Mouse (Mus musculus) urinary bladder, postnatal 14 days (tissue): ENCODE measurements around the gene Wwox.
A peak's percentile ranks its signal among the peaks of the same experiment; 100 is the strongest.

Source experiments
- DNase-seq: peaks from one replicate; pipeline ENCODE4 v3.0.0; 2021; ENCODE audit warnings: low spot score

The Wwox gene

DNA sequence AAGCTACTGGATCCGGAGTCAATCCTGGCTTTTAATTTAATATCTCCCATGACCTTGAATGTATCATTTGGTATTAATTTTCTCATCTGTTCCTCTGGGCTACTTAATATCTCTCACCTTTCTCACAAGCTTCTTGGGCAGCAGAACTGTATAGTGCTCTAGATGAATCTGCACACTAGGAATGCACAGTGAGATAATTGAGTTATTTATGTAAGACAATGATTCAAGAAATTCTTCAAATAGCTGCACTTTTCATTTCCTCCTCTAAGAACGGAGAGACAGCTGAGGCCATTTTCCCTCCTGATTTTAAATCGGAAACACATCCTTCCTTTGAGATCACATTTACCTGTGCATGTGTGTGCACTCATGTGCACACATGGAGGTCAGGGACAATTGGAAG lies 669.9 kb downstream of the Wwox start:
- no peak for DNase-seq

DNA sequence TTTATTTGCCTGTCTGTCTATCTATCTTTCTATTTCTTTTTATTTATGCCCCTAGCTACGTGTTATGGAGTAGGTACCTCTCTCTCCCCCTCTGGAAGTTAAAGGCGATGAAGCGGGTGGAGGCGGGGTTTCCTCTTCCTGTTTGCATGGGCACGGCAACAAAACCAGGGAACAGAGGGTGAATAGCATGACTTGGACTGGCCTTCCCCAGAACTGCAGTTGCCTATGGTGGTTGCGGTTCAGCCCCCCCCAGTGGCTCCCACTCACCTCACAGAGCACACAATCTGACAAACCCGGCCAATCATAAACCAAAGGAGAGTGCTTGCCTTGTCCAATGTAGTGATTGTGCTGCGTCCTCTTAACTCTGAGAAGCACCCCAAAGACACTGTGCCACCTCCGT lies 671.0 kb downstream of the Wwox start:
- DNase-seq, result no peak

DNA sequence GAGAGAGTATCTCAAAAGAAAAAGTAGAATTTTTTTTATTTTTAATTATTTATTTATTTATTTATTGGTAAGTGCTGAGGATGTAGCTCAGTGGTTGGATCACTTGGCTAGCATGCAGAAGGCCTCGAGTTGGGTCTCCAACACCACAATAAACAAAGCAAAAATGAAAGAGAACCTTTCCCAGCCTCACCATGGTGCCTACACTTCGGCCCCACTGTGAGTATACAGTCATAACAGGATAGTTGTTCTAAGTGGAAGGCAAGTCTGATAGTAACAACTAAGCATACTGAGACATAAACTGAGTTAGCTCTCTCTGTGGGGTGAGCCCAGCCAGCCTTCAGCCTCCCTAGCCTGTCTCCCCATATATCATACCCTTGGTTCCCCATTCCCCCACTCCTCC lies 672.6 kb downstream of the Wwox start:
- DNase-seq, result no peak

DNA sequence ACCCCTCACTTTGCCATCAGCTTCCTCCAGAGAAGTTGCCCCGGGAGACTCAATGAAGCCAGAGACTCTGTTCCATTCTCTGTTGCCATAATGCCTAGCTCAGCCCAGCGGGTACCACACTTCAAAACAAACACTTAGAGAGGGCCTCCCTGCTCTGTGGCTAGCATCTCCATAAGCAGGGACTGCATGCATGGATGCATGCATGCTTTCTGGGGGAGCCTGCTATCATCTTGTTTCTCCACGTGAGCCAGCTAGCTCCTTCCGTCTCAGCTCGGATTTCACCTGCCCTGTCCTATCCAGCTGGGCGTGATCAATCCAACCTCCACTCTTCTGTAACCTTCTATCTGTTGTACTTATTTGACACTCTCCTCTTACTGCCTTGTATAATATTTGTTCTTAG lies 675.0 kb downstream of the Wwox start:
- DNase-seq, result no peak

DNA sequence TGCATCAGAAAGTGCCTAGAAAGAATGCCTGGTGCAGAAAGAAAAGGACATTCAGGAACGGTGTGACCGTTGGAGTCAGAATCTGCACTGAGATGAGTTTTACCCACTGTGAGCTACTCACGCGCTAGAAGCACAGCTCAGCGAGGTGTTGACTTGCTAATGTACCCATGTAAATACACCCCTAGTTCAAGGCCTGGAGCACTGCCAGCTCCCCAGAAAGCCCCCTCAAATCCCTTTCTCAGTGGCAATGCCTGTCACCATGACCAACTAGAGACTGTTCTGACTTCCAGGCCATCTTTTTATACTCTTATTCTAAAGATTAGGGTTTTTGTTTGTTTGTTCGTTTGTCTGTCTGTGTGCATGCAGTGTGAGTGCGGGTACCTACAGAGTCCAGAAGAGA lies 686.6 kb downstream of the Wwox start:
- DNase-seq, result no peak

DNA sequence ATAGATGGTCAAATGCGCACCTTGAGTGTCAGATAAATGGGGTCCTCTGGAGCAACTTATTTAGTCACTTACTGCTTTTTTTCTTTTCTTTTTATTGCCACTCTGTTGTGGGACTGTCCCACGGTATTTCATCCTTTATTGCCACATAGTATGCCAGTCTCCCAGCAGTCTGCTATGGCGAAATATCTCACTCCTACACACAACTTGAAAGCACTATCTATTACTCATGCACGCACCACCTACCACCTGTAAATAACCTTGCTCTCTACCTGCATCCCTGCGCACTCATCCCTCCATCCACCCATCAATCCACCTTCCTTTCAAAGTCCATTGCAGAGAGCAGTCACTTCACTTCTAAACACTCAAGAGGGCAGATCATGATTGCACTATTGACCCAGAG lies 687.2 kb downstream of the Wwox start:
- no peak for DNase-seq

DNA sequence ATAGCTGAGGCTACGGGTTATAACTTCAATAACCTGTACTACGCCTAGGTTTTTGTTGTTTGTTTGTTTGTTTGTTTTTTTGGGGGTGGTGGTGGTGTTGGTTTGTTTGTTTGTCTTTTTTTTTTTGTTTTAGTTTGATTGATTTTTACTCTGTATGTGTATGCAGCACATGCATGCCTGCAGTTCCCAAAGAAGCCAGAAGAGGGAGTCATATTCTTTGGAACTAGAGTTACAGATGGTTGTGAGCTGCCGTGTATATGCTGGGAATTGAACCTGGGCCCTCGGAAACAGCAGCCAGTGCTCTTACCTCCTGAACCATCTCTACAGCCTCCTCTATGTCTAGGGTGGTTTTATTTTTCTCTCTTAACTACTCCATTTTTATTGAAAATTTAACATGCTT lies 689.9 kb downstream of the Wwox start:
- DNase-seq, result no peak

DNA sequence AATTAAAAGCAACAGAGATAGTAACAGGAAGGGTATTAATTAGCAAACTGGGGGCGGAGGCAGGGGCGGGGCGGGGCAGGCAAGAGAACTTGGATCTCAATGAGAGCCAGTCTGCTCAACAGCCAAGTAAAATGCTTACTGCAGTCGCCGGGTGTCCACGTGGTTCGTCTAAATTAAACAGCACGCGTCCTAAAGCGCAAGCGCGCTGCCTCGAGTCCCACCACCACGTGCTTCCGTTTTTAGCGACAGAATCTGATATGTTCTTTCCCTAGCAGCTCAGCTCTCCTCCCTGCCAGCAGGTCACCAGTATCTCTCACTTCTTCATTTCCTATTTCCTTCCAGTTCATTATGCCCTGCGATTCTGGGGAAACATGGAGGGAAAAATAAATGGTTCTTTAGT lies 693.7 kb downstream of the Wwox start:
- no peak for DNase-seq

DNA sequence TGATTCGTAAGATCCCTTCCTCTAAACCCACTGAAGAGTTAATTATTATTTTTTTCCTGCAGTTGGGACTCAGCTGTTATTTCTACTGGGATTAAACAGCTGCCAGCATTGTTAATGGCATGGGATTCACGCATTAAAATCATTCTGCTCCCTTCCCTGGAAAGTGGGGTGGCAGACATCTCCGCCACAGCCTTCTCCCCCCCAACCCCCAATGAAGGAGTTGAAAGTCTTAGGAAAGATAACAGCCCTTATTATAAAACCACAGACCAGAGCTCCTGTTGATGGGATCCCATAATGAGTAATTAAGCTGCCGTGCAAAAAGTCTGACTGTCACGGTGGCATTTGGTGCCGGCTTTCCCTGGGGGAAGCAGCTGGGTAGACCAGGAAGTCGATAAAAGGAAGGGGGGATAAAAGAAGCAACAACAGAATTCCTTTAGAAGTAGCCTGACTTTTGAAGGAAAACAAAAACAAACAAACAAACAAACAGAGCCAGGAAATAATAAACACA lies 694.3 kb downstream of the Wwox start:
- no peak for DNase-seq

DNA sequence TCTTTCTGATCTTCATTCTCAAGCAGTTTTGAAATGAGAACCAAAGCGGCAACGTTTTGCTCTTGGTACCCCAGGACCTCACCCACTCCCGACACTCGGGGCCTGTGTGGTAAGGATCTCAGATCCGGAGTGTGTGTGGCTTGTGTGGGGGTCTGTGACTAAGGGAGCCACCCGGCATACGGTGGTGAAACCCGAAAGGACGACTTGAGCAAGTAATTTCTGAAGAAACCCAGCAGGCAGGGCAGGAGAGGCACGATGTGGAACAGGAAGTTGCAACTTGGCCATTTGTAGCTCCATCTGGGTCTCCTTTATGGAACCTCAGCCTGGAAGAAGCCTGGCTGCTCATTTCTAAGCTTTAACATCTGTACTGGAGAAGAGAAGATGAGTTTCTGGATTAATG lies 697.4 kb downstream of the Wwox start:
- DNase-seq, result no peak

DNA sequence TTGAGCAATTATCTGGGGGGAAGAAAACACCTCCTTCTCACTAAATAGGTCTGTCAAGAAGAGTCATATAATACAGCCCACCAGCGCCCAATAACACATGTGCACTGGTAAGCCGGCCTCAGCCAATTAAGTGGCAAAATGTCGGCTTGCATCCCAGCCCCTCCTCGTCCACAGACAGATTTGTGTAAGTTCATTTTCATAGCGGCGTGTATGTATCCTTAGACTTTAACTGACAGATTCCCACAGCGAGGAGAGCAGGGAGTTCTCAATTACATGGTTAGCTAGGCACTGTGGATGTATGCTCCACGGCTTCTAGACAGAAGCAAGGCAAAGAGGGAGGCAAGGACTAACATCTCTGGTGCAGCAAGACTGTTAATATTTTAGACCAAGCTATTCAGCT lies 702.2 kb downstream of the Wwox start:
- DNase-seq, result no peak

DNA sequence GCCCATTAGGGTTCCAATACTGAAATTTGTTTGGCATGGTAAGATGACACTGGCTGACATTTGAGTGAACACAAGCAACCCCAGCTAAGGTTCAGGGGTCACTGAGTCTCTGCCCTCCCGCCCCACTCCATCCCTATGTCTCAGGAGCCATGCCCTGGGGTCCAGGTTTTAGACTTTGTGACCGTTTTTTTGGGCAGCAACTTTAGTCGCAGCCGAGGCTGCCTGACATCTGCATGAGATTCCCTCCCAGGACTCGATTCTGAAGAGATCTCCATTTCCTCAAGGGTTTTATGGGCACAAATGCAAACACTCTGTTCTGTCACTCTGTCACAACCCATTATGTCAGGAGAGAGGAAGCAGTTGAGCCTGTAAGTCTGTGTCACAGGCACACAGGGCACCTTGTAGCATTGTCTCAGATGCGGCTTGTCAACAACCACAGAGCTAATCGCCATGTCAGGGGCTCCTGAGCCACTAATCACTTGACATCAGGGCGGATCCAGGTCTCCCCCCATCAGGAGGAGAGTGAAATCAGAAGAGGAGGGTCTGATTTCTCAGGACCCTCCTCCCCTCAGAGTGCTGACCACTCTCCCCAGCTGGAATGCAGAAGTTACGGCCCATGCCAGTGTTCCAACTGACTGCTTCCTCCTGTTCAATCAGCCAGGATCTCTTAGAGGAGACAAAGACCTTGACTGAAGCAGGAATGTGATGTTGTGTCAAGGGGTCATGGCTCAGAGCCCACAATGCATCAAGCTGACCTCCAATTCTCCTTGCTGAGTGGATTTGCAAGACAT lies 704.3 kb downstream of the Wwox start:
- no peak for DNase-seq

DNA sequence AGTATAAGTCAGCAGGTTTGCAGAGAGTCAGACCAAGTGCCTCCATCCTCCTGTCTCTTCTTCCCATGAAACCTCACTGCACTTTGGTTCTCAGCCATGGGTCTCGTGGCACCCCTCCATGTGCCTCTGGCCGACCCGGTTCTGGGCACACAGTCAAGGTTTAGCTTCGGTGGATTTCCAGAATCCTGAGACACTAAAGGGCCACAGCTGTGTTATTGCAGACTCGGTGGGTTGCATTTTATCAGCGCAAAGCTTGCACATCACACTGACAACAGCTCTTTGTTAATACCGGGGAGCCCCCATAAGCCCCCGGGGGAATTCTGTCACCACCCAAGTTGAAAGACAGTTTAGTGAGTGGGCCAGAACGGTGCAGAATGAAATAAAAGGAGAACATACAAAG lies 707.6 kb downstream of the Wwox start:
- DNase-seq, result peak; percentile 41

DNA sequence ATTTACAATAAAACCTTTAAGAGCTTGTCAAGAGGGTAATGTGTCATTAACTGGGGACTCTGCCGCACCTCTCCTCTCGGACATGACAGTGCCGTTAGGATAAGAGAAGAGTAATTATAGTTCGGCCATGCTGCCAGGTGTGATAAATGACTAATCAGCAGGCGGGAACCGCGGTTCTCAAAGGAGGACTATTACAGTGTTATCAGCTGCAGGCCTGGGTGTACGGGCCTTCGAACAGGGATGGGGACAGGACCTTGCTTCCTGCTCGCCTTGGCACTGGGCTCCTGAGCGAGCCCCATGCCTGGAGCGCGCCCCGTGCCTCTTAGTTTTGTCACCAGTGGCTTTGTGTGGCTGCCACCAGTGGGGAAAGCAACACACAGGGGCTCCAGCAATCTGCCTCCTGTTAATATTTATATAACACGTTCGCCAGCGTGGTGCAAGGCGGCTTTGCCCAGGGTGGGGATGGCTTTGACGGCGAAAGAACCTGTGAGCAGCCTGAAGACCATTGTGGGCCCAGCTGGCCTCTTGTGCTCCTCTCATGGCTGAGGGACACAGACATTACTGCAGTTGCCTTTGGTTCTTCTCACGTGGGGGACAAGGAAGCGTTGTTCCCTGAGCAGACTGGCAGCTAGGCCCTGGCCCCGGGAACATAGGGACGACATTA lies 711.1 kb downstream of the Wwox start:
- DNase-seq, result no peak

DNA sequence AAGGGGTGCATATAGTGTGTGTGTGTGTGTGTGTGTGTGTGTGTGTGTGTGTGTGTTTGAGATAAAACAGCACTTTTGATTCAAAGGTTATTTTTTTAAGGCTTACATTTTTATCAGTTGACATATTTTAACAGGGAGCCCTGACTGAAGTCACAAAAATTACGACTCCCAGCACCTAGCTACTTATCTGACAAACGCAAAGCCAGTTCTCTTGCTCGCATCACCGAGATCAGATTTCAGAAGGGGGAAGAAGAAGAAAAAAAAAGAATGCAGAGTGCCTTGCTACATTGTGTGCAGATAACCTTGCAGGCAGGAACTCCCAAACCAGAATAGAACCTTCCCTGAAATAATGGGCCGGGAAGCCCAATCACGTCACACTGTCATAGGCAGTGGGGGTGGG lies 712.0 kb downstream of the Wwox start:
- DNase-seq, result no peak

DNA sequence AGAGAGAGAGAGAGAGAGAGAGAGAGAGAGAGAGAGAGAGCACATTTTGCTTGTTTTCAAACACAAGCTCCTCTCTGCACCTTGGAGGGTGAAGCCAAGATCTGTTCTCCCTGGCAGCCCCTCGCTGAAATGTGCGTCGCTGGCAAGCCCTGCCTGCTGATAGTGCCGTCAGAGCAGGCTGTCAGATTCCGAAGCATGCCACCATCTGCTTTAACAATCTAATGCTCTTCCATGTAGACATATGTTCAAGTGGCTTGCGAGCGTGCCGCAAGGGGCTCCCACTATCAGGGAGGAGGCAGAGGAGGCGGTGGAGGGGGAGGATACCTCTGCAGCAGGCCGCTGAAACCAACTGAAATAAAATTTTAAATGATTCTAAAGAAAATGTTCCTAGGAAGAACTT lies 714.6 kb downstream of the Wwox start:
- DNase-seq, result no peak

DNA sequence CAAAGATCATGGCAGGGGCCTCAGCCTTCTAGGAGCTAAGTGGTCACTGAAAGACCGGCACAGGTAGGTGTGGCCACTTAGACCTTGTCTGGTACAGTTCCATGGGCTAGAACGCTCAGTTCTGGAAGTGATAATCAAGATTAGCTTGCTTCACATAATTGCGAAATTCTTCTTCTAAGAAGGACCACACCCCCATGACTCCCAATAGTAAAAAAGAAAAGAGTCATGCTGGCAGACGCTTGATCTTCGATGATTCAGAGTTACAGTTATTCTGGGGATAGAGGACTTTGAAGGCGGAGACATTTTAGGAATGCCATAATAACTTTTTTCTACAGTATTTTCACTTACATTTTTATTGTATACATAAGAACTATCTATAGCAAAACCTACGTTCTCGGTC lies 716.7 kb downstream of the Wwox start:
- DNase-seq, result peak; percentile 28

DNA sequence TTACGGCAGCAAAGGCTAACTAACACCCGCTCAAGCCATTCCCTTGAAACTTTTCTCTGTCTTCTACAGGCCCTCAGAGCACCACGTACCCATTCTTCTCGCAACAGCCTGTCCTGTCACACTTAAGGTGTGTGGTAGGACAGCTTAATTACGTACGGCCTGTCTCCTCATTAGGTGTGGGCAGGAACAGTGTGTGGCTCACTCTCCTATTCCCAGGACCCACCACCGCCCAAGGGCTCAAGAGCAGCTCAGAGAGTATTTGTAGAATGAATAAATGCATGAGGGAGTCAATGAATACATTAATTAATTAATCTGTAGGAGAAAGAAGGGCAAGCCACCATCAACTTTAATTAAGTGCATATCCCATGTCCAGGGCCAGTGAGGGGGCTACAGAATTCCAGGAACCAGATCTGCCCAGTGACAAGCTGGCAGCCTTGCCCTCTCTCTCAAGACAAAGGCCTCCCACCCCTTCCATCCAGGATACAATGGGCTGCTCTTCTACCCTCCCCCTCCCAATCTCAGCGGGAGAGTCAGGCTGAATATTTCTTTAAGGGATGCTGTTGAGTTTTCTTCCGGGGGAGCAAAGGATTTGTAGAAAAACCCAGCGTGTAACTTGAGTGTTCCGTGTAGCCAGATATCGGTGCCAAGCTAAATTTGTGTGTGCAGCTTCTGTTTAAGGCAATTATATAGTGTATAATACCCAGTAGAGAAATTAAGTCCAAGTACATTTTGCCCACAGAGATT lies 718.7 kb downstream of the Wwox start:
- no peak for DNase-seq

DNA sequence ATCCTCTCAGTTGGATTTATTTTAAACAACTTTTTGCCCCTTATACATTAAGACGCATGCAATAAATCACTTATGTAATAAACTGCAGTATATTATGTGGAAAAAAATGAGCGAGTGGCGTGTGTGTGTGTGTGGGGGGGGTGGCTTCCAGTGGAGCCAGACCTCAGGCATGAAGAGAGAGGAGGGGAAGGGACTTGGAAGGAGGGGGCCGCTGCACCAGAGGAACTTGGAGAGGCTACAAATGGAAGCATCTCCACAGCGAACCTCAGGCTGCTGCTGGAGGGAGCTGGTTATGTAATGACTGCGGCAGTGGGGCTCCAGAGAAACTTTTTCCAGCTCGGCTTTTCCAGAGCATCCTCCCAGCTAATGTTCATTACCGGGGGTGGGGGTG lies 719.3 kb downstream of the Wwox start:
- peak; percentile 14 for DNase-seq

DNA sequence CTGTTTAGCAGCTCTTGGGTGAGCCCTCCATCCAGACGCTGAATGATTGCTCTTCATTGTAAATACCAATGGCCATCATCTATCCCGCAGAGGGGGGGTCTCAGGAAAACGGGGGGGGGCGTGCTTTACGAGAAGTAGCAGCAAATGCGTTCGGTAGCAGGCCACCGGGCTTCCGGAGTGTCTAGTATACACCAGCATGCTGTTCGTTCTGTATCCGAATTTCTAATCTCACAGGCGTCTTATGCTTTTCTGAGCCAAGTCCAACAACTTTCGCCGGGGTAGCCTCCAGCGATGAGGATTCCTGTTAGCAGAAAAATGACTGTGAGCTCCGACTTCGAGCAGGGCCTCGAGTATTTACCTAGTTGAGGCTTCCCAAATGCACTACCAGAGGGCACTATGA lies 719.8 kb downstream of the Wwox start:
- peak; percentile 20 for DNase-seq

DNA sequence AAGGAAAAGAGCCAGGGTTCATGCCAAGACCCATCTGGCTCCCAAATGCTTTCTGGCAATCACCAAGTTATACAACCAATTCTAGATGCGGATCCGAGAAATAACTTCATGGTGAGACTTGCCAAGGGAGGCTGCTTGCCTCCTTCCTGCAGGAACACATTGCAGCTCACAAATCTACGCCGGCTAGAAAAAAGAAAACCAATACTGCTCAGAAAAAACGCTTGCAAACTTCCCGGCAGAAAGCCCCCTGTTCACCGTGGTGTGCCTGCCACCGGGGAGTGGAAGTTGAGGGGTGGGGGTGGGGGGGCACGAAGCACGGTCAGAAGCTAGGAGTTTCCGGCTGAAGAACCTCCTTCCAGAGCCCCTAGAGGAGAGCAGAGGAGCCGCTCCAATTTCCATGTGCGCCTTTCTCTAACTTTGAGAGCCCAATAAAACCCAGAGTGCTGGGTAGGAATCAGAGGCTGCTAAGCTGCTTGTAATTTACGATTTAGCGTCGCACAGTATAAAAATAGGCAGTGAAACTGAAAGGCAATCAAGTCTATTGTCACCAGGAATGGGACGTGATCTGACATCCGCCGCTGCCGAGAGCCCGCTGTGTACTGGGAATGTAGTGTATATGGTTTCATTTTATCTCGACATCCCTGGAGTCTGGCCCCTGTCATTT lies 720.4 kb downstream of the Wwox start:
- DNase-seq, result peak; percentile 21

DNA sequence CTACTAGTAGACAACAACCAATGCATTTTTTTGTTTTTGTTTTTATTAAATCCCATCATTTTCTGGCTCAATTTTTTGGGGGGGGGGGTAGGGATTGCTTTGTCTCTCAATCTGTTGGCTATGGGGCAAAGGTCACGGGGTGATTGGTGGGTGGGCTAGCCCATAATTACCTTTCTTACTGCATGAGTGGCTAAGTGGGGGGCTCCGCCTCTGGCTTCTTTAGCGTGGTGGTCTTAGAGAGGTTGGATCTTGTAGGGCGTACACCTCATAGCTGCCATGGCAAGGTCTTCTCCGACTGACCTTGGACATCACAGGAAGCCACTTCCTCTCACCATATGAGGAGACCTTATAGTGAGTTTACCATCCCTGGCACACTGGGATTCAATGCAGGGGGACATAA lies 721.0 kb downstream of the Wwox start:
- DNase-seq, result no peak

DNA sequence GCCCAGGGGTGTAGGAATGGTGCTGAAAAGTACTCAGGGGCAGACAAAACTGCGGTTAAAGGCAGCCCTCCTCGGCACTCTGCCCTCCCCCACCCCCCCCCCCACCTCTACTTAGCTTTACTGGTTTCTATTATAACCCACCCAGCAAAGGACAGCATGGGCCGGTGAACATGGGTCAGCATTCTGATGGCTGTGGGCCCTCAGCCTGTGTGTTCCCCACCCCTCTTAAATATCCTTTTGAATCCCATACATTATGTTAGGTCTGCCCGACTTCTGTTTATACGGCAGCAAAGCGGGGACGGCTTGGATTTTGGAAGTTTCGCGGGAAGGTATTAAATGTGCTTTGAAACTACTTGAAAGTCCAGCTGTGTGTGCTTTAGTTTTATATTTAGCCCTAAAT lies 722.1 kb downstream of the Wwox start:
- DNase-seq, result no peak
